In genomic region chr5:130927138-130927793, GRCm38 (mm10) we compare ENCODE assay signal across 20 mouse cellular contexts.
DNase-seq lines count a peak whose midpoint lies in the region; ATAC-seq and TF ChIP-seq lines count a peak whose summit lies in the region.
"Had no signal": no experiment of that assay in that cellular context is flagged by ENCODE, and none has a peak within 500 bp of the region (broad histone marks: within the 10 kb centered on the region; RNA-seq: fewer than 3 reads in every experiment).

No protein-coding gene starts in this region.

- no peak for ATAC-seq in heart, embryonic 15.5 days (replicated peaks; ENCODE audit: insufficient number of reproducible peaks, insufficient read depth, low FRiP score, low read depth)
- no peak for ATAC-seq in liver, postnatal 0 days
- ATAC-seq in Patski, result no peak
- ATAC-seq in intestine, embryonic 16.5 days, result no peak
- ATAC-seq: liver, embryonic 12.5 days had no signal

- DNase-seq in heart, adult 18-20 months, result no peak
- no peak for DNase-seq in liver, postnatal 0 days
- no peak for DNase-seq in liver
- no peak for DNase-seq in Patski (ENCODE audit: low read depth, low spot score)
- no peak for DNase-seq in brain, embryonic 14.5 days (ENCODE audit: low read depth)
- DNase-seq: cerebellum, adult 9-10 months; kidney, adult 9 months; layer of hippocampus, postnatal 36 days; right cerebral cortex, adult 18-20 months; thymus, postnatal 36 days had no signal

- H3K9ac ChIP-seq in heart, embryonic 15.5 days, result no peak overlapping the region
- H3K9ac ChIP-seq in liver, postnatal 0 days (replicated peaks), result no peak overlapping the region
- no peak overlapping the region for H3K9ac ChIP-seq in intestine, embryonic 16.5 days (ENCODE audit: low read depth, low read length)
- H3K9ac ChIP-seq: embryonic facial prominence, embryonic 15.5 days; hindbrain, embryonic 13.5 days; liver, embryonic 12.5 days; lung, embryonic 15.5 days; neural tube, embryonic 12.5 days had no signal

- H3K4me1 ChIP-seq in heart, embryonic 15.5 days (replicated peaks), result 0 out of 2 replicates have a peak, but pooled peaks cover 3% of the 10 kb centered on the region
- no peaks in the 10 kb centered on the region for H3K4me1 ChIP-seq in liver, postnatal 0 days (ENCODE audit: insufficient read depth)
- no peaks in the 10 kb centered on the region for H3K4me1 ChIP-seq in intestine, embryonic 16.5 days (ENCODE audit: control insufficient read depth, insufficient read depth, low read length)
- H3K4me1 ChIP-seq: embryonic facial prominence, embryonic 15.5 days; liver, embryonic 12.5 days had no signal

- in situ Hi-C loops in Patski (cut with MboI; ENCODE audit: low pct_unique_long_range_greater_than_20kb), result no loop called here

- no peaks in the 10 kb centered on the region for H3K27me3 ChIP-seq in heart, embryonic 15.5 days
- H3K27me3 ChIP-seq in liver, postnatal 0 days (ENCODE audit: insufficient read depth, low read length), result no peaks in the 10 kb centered on the region
- no peaks in the 10 kb centered on the region for H3K27me3 ChIP-seq in Patski
- no peaks in the 10 kb centered on the region for H3K27me3 ChIP-seq in intestine, embryonic 16.5 days (replicated peaks; ENCODE audit: control insufficient read depth, insufficient read depth, low read length)
- H3K27me3 ChIP-seq: embryonic facial prominence, embryonic 15.5 days; hindbrain, embryonic 13.5 days; liver, embryonic 12.5 days; lung, embryonic 15.5 days; neural tube, embryonic 12.5 days had no signal

- 0 out of 2 replicates have a peak, but pooled peaks have one; percentile 8 for TF ChIP-seq CTCF in liver, postnatal 0 days (IDR thresholded peaks at IDR 0.05; ENCODE audit: low read depth)
- peak; percentile 35 for TF ChIP-seq CTCF in Patski (IDR thresholded peaks at IDR 0.05)
- TF ChIP-seq CTCF in brain, embryonic 14.5 days (IDR thresholded peaks at IDR 0.05; ENCODE audit: borderline replicate concordance, extremely low read depth, insufficient read depth, insufficient read length), result peak; percentile 3; the same call in 1 of the 2 replicates

- CTCF ChIA-PET in Patski (lab: Charles Lee), result no interaction called here

- WGBS in heart, embryonic 15.5 days, result 62% methylated on average over 3 of the region's 3 CpGs
- 72% methylated on average over 3 of the region's 3 CpGs for WGBS in liver, postnatal 0 days (ENCODE audit: insufficient replicate concordance)
- WGBS in intestine, embryonic 16.5 days, result 77% methylated on average over 3 of the region's 3 CpGs

- no peak for TF ChIP-seq POLR2A in brain, embryonic 14.5 days (IDR thresholded peaks at IDR 0.05; ENCODE audit: borderline replicate concordance, extremely low read depth, insufficient read depth, insufficient read length, poor library complexity, severe bottlenecking)

- H3K4me2 ChIP-seq in heart, embryonic 15.5 days, result no peak overlapping the region
- H3K4me2 ChIP-seq in liver, postnatal 0 days (ENCODE audit: low read depth, low read length), result no peak overlapping the region
- no peak overlapping the region for H3K4me2 ChIP-seq in intestine, embryonic 16.5 days (ENCODE audit: low read depth, low read length)
- H3K4me2 ChIP-seq: embryonic facial prominence, embryonic 15.5 days; hindbrain, embryonic 13.5 days; liver, embryonic 12.5 days; lung, embryonic 15.5 days; neural tube, embryonic 12.5 days had no signal

- H3K36me3 ChIP-seq in heart, embryonic 15.5 days, result no peaks in the 10 kb centered on the region
- H3K36me3 ChIP-seq in liver, postnatal 0 days (replicated peaks; ENCODE audit: insufficient read depth, low read length), result no peaks in the 10 kb centered on the region
- H3K36me3 ChIP-seq in intestine, embryonic 16.5 days (ENCODE audit: control insufficient read depth, insufficient read depth, low read length), result no peaks in the 10 kb centered on the region
- H3K36me3 ChIP-seq: embryonic facial prominence, embryonic 15.5 days; G1E; hindbrain, embryonic 13.5 days; liver, embryonic 12.5 days; lung, embryonic 15.5 days; midbrain, embryonic 10.5 days; neural tube, embryonic 12.5 days had no signal

- no peak for TF ChIP-seq EP300 in liver, postnatal 0 days (IDR thresholded peaks at IDR 0.05; ENCODE audit: low read depth)

- POLR2A ChIA-PET in Patski (lab: Charles Lee), result no interaction called here

- H3K9me3 ChIP-seq in heart, embryonic 15.5 days (replicated peaks), result no peaks in the 10 kb centered on the region
- H3K9me3 ChIP-seq in liver, postnatal 0 days (ENCODE audit: low read length), result peaks cover 6% of the 10 kb centered on the region; the same call in 1 of the 2 replicates
- H3K9me3 ChIP-seq in intestine, embryonic 16.5 days (ENCODE audit: control insufficient read depth, low read length), result no peaks in the 10 kb centered on the region
- H3K9me3 ChIP-seq: embryonic facial prominence, embryonic 15.5 days; lung, embryonic 15.5 days; midbrain, embryonic 10.5 days had no signal

- peak overlapping the region; percentile 20; the same call in 1 of the 2 replicates for H3K27ac ChIP-seq in heart, embryonic 15.5 days
- no peak overlapping the region for H3K27ac ChIP-seq in liver, postnatal 0 days (ENCODE audit: low read depth)
- H3K27ac ChIP-seq in intestine, embryonic 16.5 days (ENCODE audit: low read length), result no peak overlapping the region
- H3K27ac ChIP-seq: hindbrain, embryonic 13.5 days; liver, embryonic 12.5 days; lung, embryonic 15.5 days; macrophage; midbrain, embryonic 10.5 days; neural tube, embryonic 12.5 days had no signal

- H3K4me3 ChIP-seq in heart, embryonic 15.5 days, result no peak overlapping the region
- H3K4me3 ChIP-seq in liver, postnatal 0 days (ENCODE audit: low read depth, low read length), result no peak overlapping the region
- H3K4me3 ChIP-seq in intestine, embryonic 16.5 days (ENCODE audit: low read length), result no peak overlapping the region
- H3K4me3 ChIP-seq: embryonic facial prominence, embryonic 15.5 days; hindbrain, embryonic 13.5 days; liver, embryonic 12.5 days; lung, embryonic 15.5 days; midbrain, embryonic 10.5 days; neural tube, embryonic 12.5 days had no signal
